Mouse (Mus musculus): ENCODE data around the gene Nup188. TPM values are rescaled to one million over a fixed set of nuclear protein-coding genes. Genes with fewer than 3 reads are reported as not detected.
A peak's percentile ranks its signal among the peaks of the same experiment; 100 is the strongest.

The Nup188 gene
- total and polyA plus RNA-seq, 3 experiments = 22.1 to 89.5 (median 62.8) TPM

GRCm38 (mm10) chr2:30392114-30392576, 105.9 kb downstream of the Nup188 start, which contains the start of gene Dolpp1:
Dolpp1 (plus strand) TSS chr2:30392254.
- TF ChIP-seq POLR2AphosphoS5 (IDR thresholded peaks at IDR 0.05; ENCODE audit: insufficient replicate concordance, low read depth, low read length) (no peak), CTCF (IDR thresholded peaks at IDR 0.05; ENCODE audit: low read depth, low read length) (no peak), TAL1 (conservative IDR thresholded peaks at IDR 0.05; ENCODE audit: low read depth, low read length) (no peak), GATA2 (IDR thresholded peaks at IDR 0.05; ENCODE audit: borderline replicate concordance, low read depth, low read length) (no peak), GATA1 (IDR thresholded peaks at IDR 0.05; ENCODE audit: borderline replicate concordance, low read length) (no peak)
- Histone ChIP-seq H3K4me1 (ENCODE audit: insufficient read depth, low read depth, low read length) (peaks cover 65% of the 10 kb centered on the region), H3K9me3 (replicated peaks) (no peaks in the 10 kb centered on the region), H3K4me3 (ENCODE audit: low read depth, low read length) (peak within 1 kb of the TSS; percentile 88), H3K36me3 (replicated peaks) (peaks cover 41% of the 10 kb centered on the region), H3K27me3 (ENCODE audit: insufficient read depth, low read length) (no peaks in the 10 kb centered on the region)
- peak; percentile 96 for ATAC-seq (ENCODE audit: extremely low read depth, insufficient number of reproducible peaks, low FRiP score, poor library complexity, severe bottlenecking)
- peak; percentile 100 for DNase-seq (ENCODE audit: low spot score)

GRCm38 (mm10) chr2:30392577-30393369, 106.6 kb downstream of the Nup188 start:
- DNase-seq (ENCODE audit: low spot score) (peak; percentile 81), ATAC-seq (ENCODE audit: extremely low read depth, insufficient number of reproducible peaks, low FRiP score, poor library complexity, severe bottlenecking) (no peak)
- no peaks in the 10 kb centered on the region for H3K9me3 ChIP-seq (replicated peaks)
- no peak for TF ChIP-seq TAL1 (conservative IDR thresholded peaks at IDR 0.05; ENCODE audit: low read depth, low read length)
- no peak for TF ChIP-seq CTCF (IDR thresholded peaks at IDR 0.05; ENCODE audit: low read depth, low read length)
- no peak for TF ChIP-seq GATA2 (IDR thresholded peaks at IDR 0.05; ENCODE audit: borderline replicate concordance, low read depth, low read length)
- no peak for TF ChIP-seq POLR2AphosphoS5 (IDR thresholded peaks at IDR 0.05; ENCODE audit: insufficient replicate concordance, low read depth, low read length)
- TF ChIP-seq GATA1 (IDR thresholded peaks at IDR 0.05; ENCODE audit: borderline replicate concordance, low read length) = no peak
- H3K27me3 ChIP-seq (ENCODE audit: insufficient read depth, low read length) = no peaks in the 10 kb centered on the region
- H3K4me1 ChIP-seq (ENCODE audit: insufficient read depth, low read depth, low read length) = peaks cover 70% of the 10 kb centered on the region
- peaks cover 47% of the 10 kb centered on the region for H3K36me3 ChIP-seq (replicated peaks)
- peak overlapping the region; percentile 88 for H3K4me3 ChIP-seq (ENCODE audit: low read depth, low read length)

DNA sequence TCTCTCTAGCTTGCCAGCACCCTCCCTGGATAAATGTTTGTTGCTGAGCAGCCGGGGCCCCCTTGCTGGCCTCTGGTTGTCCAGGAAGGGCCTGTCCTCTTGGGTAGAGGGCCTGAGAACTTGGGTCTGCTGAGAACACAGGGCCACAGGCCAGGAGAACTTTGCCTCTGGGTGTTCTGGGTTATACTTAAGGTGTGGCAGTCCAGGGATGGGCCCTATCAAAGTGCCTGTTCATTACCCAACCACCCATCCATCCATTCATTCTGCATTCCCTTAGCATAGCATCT, 107.1 kb downstream of the Nup188 start:
- H3K9me3 ChIP-seq (replicated peaks) = no peaks in the 10 kb centered on the region
- DNase-seq (ENCODE audit: low spot score) (no peak), ATAC-seq (ENCODE audit: extremely low read depth, insufficient number of reproducible peaks, low FRiP score, poor library complexity, severe bottlenecking) (no peak)
- no peaks in the 10 kb centered on the region for H3K27me3 ChIP-seq (ENCODE audit: insufficient read depth, low read length)
- TF ChIP-seq POLR2AphosphoS5 (IDR thresholded peaks at IDR 0.05; ENCODE audit: insufficient replicate concordance, low read depth, low read length) = no peak
- no peak for TF ChIP-seq GATA2 (IDR thresholded peaks at IDR 0.05; ENCODE audit: borderline replicate concordance, low read depth, low read length)
- TF ChIP-seq GATA1 (IDR thresholded peaks at IDR 0.05; ENCODE audit: borderline replicate concordance, low read length) = no peak
- no peak for TF ChIP-seq CTCF (IDR thresholded peaks at IDR 0.05; ENCODE audit: low read depth, low read length)
- no peak for TF ChIP-seq TAL1 (conservative IDR thresholded peaks at IDR 0.05; ENCODE audit: low read depth, low read length)
- H3K36me3 ChIP-seq (replicated peaks) = peaks cover 52% of the 10 kb centered on the region
- H3K4me1 ChIP-seq (ENCODE audit: insufficient read depth, low read depth, low read length) = peaks cover 74% of the 10 kb centered on the region
- H3K4me3 ChIP-seq (ENCODE audit: low read depth, low read length) = peak overlapping the region; percentile 88

Other genes with a start within 250 kb of the Nup188 start
- gene Wdr34, start 237.5 kb upstream of the Nup188 start, total RNA-seq (2014; fragmentation: Nextera tagmentation) = 15.1 and 17.9 TPM in 2 replicates
- gene Wdr34, start 237.5 kb upstream of the Nup188 start, total RNA-seq (2017) = 9.6 and 13.5 TPM in 2 replicates
- gene Wdr34, start 237.5 kb upstream of the Nup188 start, polyA plus RNA-seq (2012) = 35.5 and 38.4 TPM in 2 replicates
- 751 and 948 TPM in 2 replicates for gene Set, start 229.0 kb upstream of the Nup188 start, total RNA-seq (2014; fragmentation: Nextera tagmentation)
- 667 and 849 TPM in 2 replicates for gene Set, start 229.0 kb upstream of the Nup188 start, total RNA-seq (2017)
- 806 and 885 TPM in 2 replicates for gene Set, start 229.0 kb upstream of the Nup188 start, polyA plus RNA-seq (2012)
- 1.6 and 2.4 TPM in 2 replicates for gene Pkn3, start 208.7 kb upstream of the Nup188 start, total RNA-seq (2014; fragmentation: Nextera tagmentation)
- gene Pkn3, start 208.7 kb upstream of the Nup188 start, total RNA-seq (2017) = 4.5 and 5.9 TPM in 2 replicates
- 13.3 and 14.5 TPM in 2 replicates for gene Pkn3, start 208.7 kb upstream of the Nup188 start, polyA plus RNA-seq (2012)
- 25.4 and 29.4 TPM in 2 replicates for gene Zdhhc12, start 192.7 kb upstream of the Nup188 start, total RNA-seq (2014; fragmentation: Nextera tagmentation)
- gene Zdhhc12, start 192.7 kb upstream of the Nup188 start, total RNA-seq (2017) = 9.5 and 10.3 TPM in 2 replicates
- 31.0 and 31.4 TPM in 2 replicates for gene Zdhhc12, start 192.7 kb upstream of the Nup188 start, polyA plus RNA-seq (2012)
- gene Zer1, start 161.8 kb upstream of the Nup188 start, total RNA-seq (2014; fragmentation: Nextera tagmentation) = 25.1 and 25.8 TPM in 2 replicates
- 9.7 and 10.4 TPM in 2 replicates for gene Zer1, start 161.8 kb upstream of the Nup188 start, total RNA-seq (2017)
- 13.2 and 18.9 TPM in 2 replicates for gene Zer1, start 161.8 kb upstream of the Nup188 start, polyA plus RNA-seq (2012)
- 30.2 and 38.6 TPM in 2 replicates for gene Tbc1d13, start 152.7 kb upstream of the Nup188 start, total RNA-seq (2014; fragmentation: Nextera tagmentation)
- 38.0 and 38.5 TPM in 2 replicates for gene Tbc1d13, start 152.7 kb upstream of the Nup188 start, total RNA-seq (2017)
- 24.5 and 25.2 TPM in 2 replicates for gene Tbc1d13, start 152.7 kb upstream of the Nup188 start, polyA plus RNA-seq (2012)
- gene Endog, start 114.9 kb upstream of the Nup188 start, total RNA-seq (2014; fragmentation: Nextera tagmentation) = 1.1 and 2.4 TPM in 2 replicates
- 7.8 and 8.3 TPM in 2 replicates for gene Endog, start 114.9 kb upstream of the Nup188 start, total RNA-seq (2017)
- 36.0 and 43.2 TPM in 2 replicates for gene Endog, start 114.9 kb upstream of the Nup188 start, polyA plus RNA-seq (2012)
- gene Spout1, start 107.9 kb upstream of the Nup188 start, total RNA-seq (2014; fragmentation: Nextera tagmentation) = 20.3 and 24.2 TPM in 2 replicates
- 24.6 and 27.0 TPM in 2 replicates for gene Spout1, start 107.9 kb upstream of the Nup188 start, total RNA-seq (2017)
- 51.3 and 57.0 TPM in 2 replicates for gene Spout1, start 107.9 kb upstream of the Nup188 start, polyA plus RNA-seq (2012)
- gene Kyat1, start 80.5 kb upstream of the Nup188 start, total RNA-seq (2014; fragmentation: Nextera tagmentation) = 10.6 and 12.3 TPM in 2 replicates
- 10.0 and 12.3 TPM in 2 replicates for gene Kyat1, start 80.5 kb upstream of the Nup188 start, total RNA-seq (2017)
- gene Kyat1, start 80.5 kb upstream of the Nup188 start, polyA plus RNA-seq (2012) = 4.7 and 13.7 TPM in 2 replicates
- gene Lrrc8a, start 48.7 kb upstream of the Nup188 start, total RNA-seq (2014; fragmentation: Nextera tagmentation) = 21.7 and 22.4 TPM in 2 replicates
- gene Lrrc8a, start 48.7 kb upstream of the Nup188 start, total RNA-seq (2017) = 6.7 and 7.4 TPM in 2 replicates
- gene Lrrc8a, start 48.7 kb upstream of the Nup188 start, polyA plus RNA-seq (2012) = 3.3 and 5.0 TPM in 2 replicates
- 1.8 and 2.6 TPM in 2 replicates for gene Gm28035, start 45.8 kb upstream of the Nup188 start, total RNA-seq (2014; fragmentation: Nextera tagmentation)
- gene Gm28035, start 45.8 kb upstream of the Nup188 start, total RNA-seq (2017) = 0.12 TPM in 1 of 2 replicates, not detected in the other
- 3.3 and 4.2 TPM in 2 replicates for gene Gm28035, start 45.8 kb upstream of the Nup188 start, polyA plus RNA-seq (2012)
- gene Phyhd1, start 20.2 kb upstream of the Nup188 start, total RNA-seq (2014; fragmentation: Nextera tagmentation) = 24.6 and 27.5 TPM in 2 replicates
- 0.66 and 0.93 TPM in 2 replicates for gene Phyhd1, start 20.2 kb upstream of the Nup188 start, total RNA-seq (2017)
- gene Phyhd1, start 20.2 kb upstream of the Nup188 start, polyA plus RNA-seq (2012) = 1.4 and 1.8 TPM in 2 replicates
- gene Gm28038, start 5.4 kb upstream of the Nup188 start, total RNA-seq (2014; fragmentation: Nextera tagmentation) = not detected in 2 replicates
- gene Gm28038, start 5.4 kb upstream of the Nup188 start, total RNA-seq (2017) = not detected in 2 replicates
- not detected in 2 replicates for gene Gm28038, start 5.4 kb upstream of the Nup188 start, polyA plus RNA-seq (2012)
- 5.0 TPM in 2 replicates for gene Dolk, start 63 bp upstream of the Nup188 start, total RNA-seq (2014; fragmentation: Nextera tagmentation)
- gene Dolk, start 63 bp upstream of the Nup188 start, total RNA-seq (2017) = 16.1 and 16.9 TPM in 2 replicates
- gene Dolk, start 63 bp upstream of the Nup188 start, polyA plus RNA-seq (2012) = 6.1 and 7.2 TPM in 2 replicates
- gene Sh3glb2, start 72.9 kb downstream of the Nup188 start, total RNA-seq (2014; fragmentation: Nextera tagmentation) = 20.8 and 24.8 TPM in 2 replicates
- 31.3 and 47.2 TPM in 2 replicates for gene Sh3glb2, start 72.9 kb downstream of the Nup188 start, total RNA-seq (2017)
- gene Sh3glb2, start 72.9 kb downstream of the Nup188 start, polyA plus RNA-seq (2012) = 23.3 and 24.9 TPM in 2 replicates
- 9.5 and 12.0 TPM in 2 replicates for gene Miga2, start 77.8 kb downstream of the Nup188 start, total RNA-seq (2014; fragmentation: Nextera tagmentation)
- gene Miga2, start 77.8 kb downstream of the Nup188 start, total RNA-seq (2017) = 9.2 and 13.5 TPM in 2 replicates
- 8.1 and 9.0 TPM in 2 replicates for gene Miga2, start 77.8 kb downstream of the Nup188 start, polyA plus RNA-seq (2012)
- gene Dolpp1, start 105.9 kb downstream of the Nup188 start, total RNA-seq (2014; fragmentation: Nextera tagmentation) = 16.0 and 17.3 TPM in 2 replicates
- 23.2 and 25.0 TPM in 2 replicates for gene Dolpp1, start 105.9 kb downstream of the Nup188 start, total RNA-seq (2017)
- 25.8 and 28.0 TPM in 2 replicates for gene Dolpp1, start 105.9 kb downstream of the Nup188 start, polyA plus RNA-seq (2012)
- gene Crat, start 129.4 kb downstream of the Nup188 start, total RNA-seq (2014; fragmentation: Nextera tagmentation) = 28.6 and 44.4 TPM in 2 replicates
- 16.1 and 17.2 TPM in 2 replicates for gene Crat, start 129.4 kb downstream of the Nup188 start, total RNA-seq (2017)
- gene Crat, start 129.4 kb downstream of the Nup188 start, polyA plus RNA-seq (2012) = 34.2 and 43.2 TPM in 2 replicates
- gene Ptpa, start 129.6 kb downstream of the Nup188 start, total RNA-seq (2014; fragmentation: Nextera tagmentation) = 87.0 and 106 TPM in 2 replicates
- gene Ptpa, start 129.6 kb downstream of the Nup188 start, total RNA-seq (2017) = 74.1 and 81.5 TPM in 2 replicates
- gene Ptpa, start 129.6 kb downstream of the Nup188 start, polyA plus RNA-seq (2012) = 502 and 583 TPM in 2 replicates
- not detected in 2 replicates for gene Ier5l, start 187.8 kb downstream of the Nup188 start, total RNA-seq (2014; fragmentation: Nextera tagmentation)
- gene Ier5l, start 187.8 kb downstream of the Nup188 start, total RNA-seq (2017) = not detected in 2 replicates
- gene Ier5l, start 187.8 kb downstream of the Nup188 start, polyA plus RNA-seq (2012) = not detected in 2 replicates

Measured in G1E (cell line).